11 mouse cellular contexts compared by ENCODE assay signal in the genomic region with DNA sequence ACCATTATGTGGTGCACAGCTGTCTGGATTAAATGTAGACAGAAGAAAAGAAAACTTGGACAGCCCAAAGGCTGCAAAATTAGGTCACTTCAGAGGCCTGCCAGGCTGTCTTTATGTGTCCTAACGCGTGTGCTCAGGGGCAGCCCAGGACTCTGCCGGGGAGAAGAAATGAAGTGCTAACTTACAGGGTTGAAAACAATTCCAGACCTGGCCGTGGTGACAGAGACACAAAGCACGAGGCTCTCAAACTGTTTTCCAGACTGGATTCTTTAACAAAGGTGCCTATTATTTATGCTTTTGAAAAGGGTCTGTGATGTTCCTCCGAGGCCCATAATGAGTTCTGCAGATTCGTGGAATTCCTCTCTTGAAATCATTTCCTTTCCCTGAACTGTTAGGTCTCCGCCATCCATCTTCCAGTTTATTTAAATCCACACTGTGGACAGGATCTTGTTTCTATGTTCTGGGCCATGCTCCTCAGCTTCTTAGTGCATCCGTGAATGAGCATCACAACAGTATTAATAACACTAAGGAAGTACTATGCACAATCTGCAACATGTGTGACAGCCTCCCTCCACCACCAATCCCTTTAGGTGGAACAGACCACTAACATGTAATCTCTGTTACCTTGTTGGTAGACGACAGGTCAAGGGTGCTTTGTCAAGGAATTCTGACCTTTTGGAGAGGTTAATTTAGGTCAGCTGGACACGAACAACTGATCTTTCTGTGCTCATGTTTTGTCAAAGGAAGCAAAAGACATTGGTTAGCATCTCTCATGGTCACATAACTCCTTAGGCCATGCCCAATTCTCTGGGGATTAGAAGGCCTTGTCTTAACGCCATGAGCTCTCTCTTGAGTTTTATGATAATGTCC.
DNase-seq lines count a peak whose midpoint lies in the region; ATAC-seq lines count a peak whose summit lies in the region.
"Had no signal": no experiment of that assay in that cellular context is flagged by ENCODE, and none has a peak within 500 bp of the region (broad histone marks: within the 10 kb centered on the region; RNA-seq: fewer than 3 reads in every experiment).

No protein-coding gene starts in this region.

- no peaks in the 10 kb centered on the region for H3K27me3 ChIP-seq in hindbrain, embryonic 11.5 days (ENCODE audit: control insufficient read depth, insufficient read depth, low read length)
- no peaks in the 10 kb centered on the region for H3K27me3 ChIP-seq in hindbrain, embryonic 16.5 days (replicated peaks; ENCODE audit: control insufficient read depth, insufficient read depth, low read length)
- no peaks in the 10 kb centered on the region for H3K27me3 ChIP-seq in embryonic facial prominence, embryonic 13.5 days
- H3K27me3 ChIP-seq in limb, embryonic 11.5 days (ENCODE audit: control insufficient read depth, insufficient read depth, low read length), result no peaks in the 10 kb centered on the region

- H3K9me3 ChIP-seq in hindbrain, embryonic 11.5 days (ENCODE audit: control insufficient read depth, low read length), result no peaks in the 10 kb centered on the region
- H3K9me3 ChIP-seq in hindbrain, embryonic 16.5 days (ENCODE audit: control insufficient read depth, low read length), result no peaks in the 10 kb centered on the region
- no peaks in the 10 kb centered on the region for H3K9me3 ChIP-seq in embryonic facial prominence, embryonic 13.5 days
- H3K9me3 ChIP-seq in limb, embryonic 11.5 days (ENCODE audit: control insufficient read depth, low read length), result no peaks in the 10 kb centered on the region

- ATAC-seq in hindbrain, embryonic 11.5 days (ENCODE audit: low FRiP score), result no peak
- no peak for ATAC-seq in hindbrain, embryonic 16.5 days
- no peak for ATAC-seq in embryonic facial prominence, embryonic 13.5 days (ENCODE audit: insufficient number of reproducible peaks, insufficient read depth, low FRiP score, low TSS enrichment, low read depth)
- peak; percentile 78 for ATAC-seq in limb, embryonic 11.5 days (ENCODE audit: insufficient number of reproducible peaks, low FRiP score, low TSS enrichment, low read depth)
- no peak for ATAC-seq in CD4-positive, CD25-positive, alpha-beta regulatory T cell, adult 4 months
- ATAC-seq: liver, postnatal 0 days had no signal

- H3K4me1 ChIP-seq in hindbrain, embryonic 11.5 days (replicated peaks; ENCODE audit: control insufficient read depth, insufficient read depth, low read length), result peaks cover 13% of the 10 kb centered on the region
- peaks cover 36% of the 10 kb centered on the region for H3K4me1 ChIP-seq in hindbrain, embryonic 16.5 days (ENCODE audit: control insufficient read depth, insufficient read depth, low read depth, low read length)
- peaks cover 45% of the 10 kb centered on the region for H3K4me1 ChIP-seq in embryonic facial prominence, embryonic 13.5 days
- peaks cover 30% of the 10 kb centered on the region for H3K4me1 ChIP-seq in limb, embryonic 11.5 days (ENCODE audit: control insufficient read depth, insufficient read depth, low read length)

- no peak overlapping the region for H3K9ac ChIP-seq in hindbrain, embryonic 11.5 days (ENCODE audit: low read depth, low read length)
- H3K9ac ChIP-seq in hindbrain, embryonic 16.5 days (ENCODE audit: low read depth, low read length), result no peak overlapping the region
- no peak overlapping the region for H3K9ac ChIP-seq in embryonic facial prominence, embryonic 13.5 days
- no peak overlapping the region for H3K9ac ChIP-seq in limb, embryonic 11.5 days (ENCODE audit: low read length)
- H3K9ac ChIP-seq: liver, postnatal 0 days had no signal

- 19% methylated on average over 12 of the region's 12 CpGs for WGBS in hindbrain, embryonic 11.5 days
- WGBS in hindbrain, embryonic 16.5 days, result 26% methylated on average over 12 of the region's 12 CpGs
- 27% methylated on average over 12 of the region's 12 CpGs for WGBS in embryonic facial prominence, embryonic 13.5 days
- WGBS in limb, embryonic 11.5 days, result 16% methylated on average over 12 of the region's 12 CpGs

- no peaks in the 10 kb centered on the region for H3K36me3 ChIP-seq in hindbrain, embryonic 11.5 days (ENCODE audit: control insufficient read depth, insufficient read depth, low read length)
- no peaks in the 10 kb centered on the region for H3K36me3 ChIP-seq in hindbrain, embryonic 16.5 days (ENCODE audit: control insufficient read depth, insufficient read depth, low read length)
- no peaks in the 10 kb centered on the region for H3K36me3 ChIP-seq in embryonic facial prominence, embryonic 13.5 days
- no peaks in the 10 kb centered on the region for H3K36me3 ChIP-seq in limb, embryonic 11.5 days (ENCODE audit: control insufficient read depth, insufficient read depth, low read length)

- 0 out of 2 replicates have a peak overlapping the region, but pooled peaks have one; percentile 25 for H3K27ac ChIP-seq in hindbrain, embryonic 11.5 days (ENCODE audit: low read depth, low read length)
- no peak overlapping the region for H3K27ac ChIP-seq in hindbrain, embryonic 16.5 days (ENCODE audit: low read depth, low read length)
- H3K27ac ChIP-seq in embryonic facial prominence, embryonic 13.5 days, result peak overlapping the region; percentile 22; the same call in 1 of the 2 replicates
- peak overlapping the region; percentile 49; the same call in 1 of the 2 replicates for H3K27ac ChIP-seq in limb, embryonic 11.5 days (replicated peaks; ENCODE audit: low read depth, low read length)

- H3K4me2 ChIP-seq in hindbrain, embryonic 11.5 days (replicated peaks; ENCODE audit: low read depth, low read length), result no peak overlapping the region
- no peak overlapping the region for H3K4me2 ChIP-seq in hindbrain, embryonic 16.5 days (ENCODE audit: low read length)
- no peak overlapping the region for H3K4me2 ChIP-seq in embryonic facial prominence, embryonic 13.5 days
- no peak overlapping the region for H3K4me2 ChIP-seq in limb, embryonic 11.5 days (ENCODE audit: low read depth, severe bottlenecking)

- peak; percentile 20 for DNase-seq in hindbrain, embryonic 11.5 days (ENCODE audit: low spot score)
- peak; percentile 75 for DNase-seq in embryo, embryonic 10 days (ENCODE audit: low spot score)
- peak; percentile 52 for DNase-seq in limb, embryonic 11.5 days (ENCODE audit: low spot score)
- no peak for DNase-seq in yolk sac, embryonic 10.5 days (ENCODE audit: low spot score)
- no peak for DNase-seq in kidney, adult 18-20 months
- DNase-seq: adrenal gland, postnatal 10 days; cerebellum, postnatal 10 days; liver, postnatal 0 days had no signal

- no peak overlapping the region for H3K4me3 ChIP-seq in hindbrain, embryonic 11.5 days (ENCODE audit: low read depth, low read length)
- H3K4me3 ChIP-seq in hindbrain, embryonic 16.5 days (ENCODE audit: low read length), result no peak overlapping the region
- H3K4me3 ChIP-seq in embryonic facial prominence, embryonic 13.5 days, result no peak overlapping the region
- no peak overlapping the region for H3K4me3 ChIP-seq in limb, embryonic 11.5 days (ENCODE audit: low read depth, low read length)

Comparison
In these comparisons a context has a peak if more than half of its experiments do, and no peak if none do; other contexts are left out.
1. DNase-seq: peak in hindbrain, embryonic 11.5 days (single experiment), embryo, embryonic 10 days (single experiment) and limb, embryonic 11.5 days (single experiment); none in yolk sac, embryonic 10.5 days (single experiment) and kidney, adult 18-20 months (single experiment).